Mouse (Mus musculus) cerebellum, adult 2 months (tissue): ENCODE measurements around the gene Cpsf6. TPM values are rescaled to one million over a fixed set of nuclear protein-coding genes. Genes with fewer than 3 reads are reported as not detected.

Experiments
- DNase-seq, 2 experiments: peaks; one replicate each; pipeline ENCODE4 v3.0.0; 2021
- H3K27ac ChIP-seq: fragments of 200-500 bp; 2 replicates; pipeline ENCODE4 v1.5.1; 2012; ENCODE audit warnings: low read length, control low read depth, inconsistent platforms; ENCODE audit not compliant: insufficient read depth
- H3K27me3 ChIP-seq: fragments of 200-500 bp; 2 replicates; pipeline ENCODE4 v1.6.1; 2012; ENCODE audit warnings: inconsistent platforms, mild to moderate bottlenecking, low read length, moderate library complexity; ENCODE audit not compliant: control insufficient read depth, insufficient read depth
- H3K4me1 ChIP-seq: fragments of 200-500 bp; 2 replicates; pipeline ENCODE4 v1.6.1; 2011; ENCODE audit warnings: low read length; ENCODE audit not compliant: control insufficient read depth, insufficient read depth
- H3K4me3 ChIP-seq: fragments of 200-500 bp; replicated peaks from 2 replicates; pipeline ENCODE3; 2011; ENCODE audit warnings: mild to moderate bottlenecking, low read depth, low read length, control low read depth; ENCODE audit not compliant: insufficient read depth
- CTCF ChIP-seq: fragments of 200-500 bp; IDR thresholded peaks from 2 replicates; pipeline ENCODE4 v1.5.1; 2011; ENCODE audit warnings: low read depth, mild to moderate bottlenecking, control low read depth, low read length, moderate library complexity, borderline replicate concordance; ENCODE audit not compliant: insufficient read depth
- POLR2A ChIP-seq: fragments of 200-500 bp; IDR thresholded peaks from 2 replicates; pipeline ENCODE4 v1.6.1; 2011; ENCODE audit warnings: low read length, control low read depth, borderline replicate concordance; ENCODE audit not compliant: insufficient read depth
- WGBS: fragments of 180-500 bp; shearing (Covaris S2); methylation state at CpG from one replicate; pipeline ENCODE4 v1.1.7; 2018; 5-methylcytosine and 5-hydroxymethylcytosine counted together
- polyA plus RNA-seq: library from polyadenylated mRNA; depleted of rRNA; stranded (reverse); fragments of >200 nt; gene quantifications from 2 replicates; pipeline ENCODE4 v1.2.3, GENCODE M21; 2012

Cpsf6 gene
- polyA plus RNA-seq, 1 experiment, result 64.0 TPM

GRCm38 (mm10) chr10:117386981-117387380 lies 7.2 kb upstream of the Cpsf6 start:
- H3K4me3 ChIP-seq, result no peak overlapping the region
- H3K4me1 ChIP-seq, result no peaks in the 10 kb centered on the region
- 88% methylated on average over 6 of the region's 6 CpGs for WGBS
- TF ChIP-seq CTCF, result no peak
- TF ChIP-seq POLR2A, result no peak
- no peak overlapping the region for H3K27ac ChIP-seq
- no peak for DNase-seq
- no peaks in the 10 kb centered on the region for H3K27me3 ChIP-seq

- WGBS, result 90% methylated on average over 1 of the region's 1 CpGs
- Histone ChIP-seq H3K4me3 (no peak overlapping the region), H3K27me3 (no peaks in the 10 kb centered on the region), H3K4me1 (no peaks in the 10 kb centered on the region), H3K27ac (no peak overlapping the region)
- TF ChIP-seq CTCF (no peak), POLR2A (no peak)
- no peak for DNase-seq
These were observed 6.4 kb upstream of the Cpsf6 start for GRCm38 (mm10) chr10:117386261-117386660.

GRCm38 (mm10) chr10:117385431-117385830 lies 5.6 kb upstream of the Cpsf6 start:
- Histone ChIP-seq H3K27ac (no peak overlapping the region), H3K4me3 (no peak overlapping the region), H3K27me3 (no peaks in the 10 kb centered on the region), H3K4me1 (no peaks in the 10 kb centered on the region)
- TF ChIP-seq POLR2A, result no peak
- no peak for TF ChIP-seq CTCF
- DNase-seq, result no peak
- 84% methylated on average over 4 of the region's 4 CpGs for WGBS

GRCm38 (mm10) chr10:117385086-117385430 lies 5.2 kb upstream of the Cpsf6 start:
- TF ChIP-seq CTCF, result no peak
- no peak for TF ChIP-seq POLR2A
- no peaks in the 10 kb centered on the region for H3K4me1 ChIP-seq
- no peaks in the 10 kb centered on the region for H3K27me3 ChIP-seq
- H3K4me3 ChIP-seq, result no peak overlapping the region
- no peak for DNase-seq
- WGBS, result 88% methylated on average over 2 of the region's 2 CpGs
- H3K27ac ChIP-seq, result no peak overlapping the region

GRCm38 (mm10) chr10:117384386-117385085 lies 4.7 kb upstream of the Cpsf6 start:
- Histone ChIP-seq H3K4me1 (no peaks in the 10 kb centered on the region), H3K27me3 (no peaks in the 10 kb centered on the region), H3K27ac (no peak overlapping the region), H3K4me3 (no peak overlapping the region)
- no peak for DNase-seq
- WGBS, result 90% methylated on average over 4 of the region's 4 CpGs
- TF ChIP-seq POLR2A (no peak), CTCF (no peak)

- H3K27ac ChIP-seq, result no peak overlapping the region
- no peaks in the 10 kb centered on the region for H3K27me3 ChIP-seq
- DNase-seq, result no peak
- WGBS, result 67% methylated on average over 6 of the region's 6 CpGs
- H3K4me3 ChIP-seq, result no peak overlapping the region
- no peaks in the 10 kb centered on the region for H3K4me1 ChIP-seq
- TF ChIP-seq CTCF, result no peak
- no peak for TF ChIP-seq POLR2A
These were observed 4.1 kb upstream of the Cpsf6 start for GRCm38 (mm10) chr10:117383941-117384340.

- H3K27ac ChIP-seq, result no peak overlapping the region
These were observed 3.3 kb upstream of the Cpsf6 start for GRCm38 (mm10) chr10:117382996-117383550.

GRCm38 (mm10) chr10:117382146-117382545 lies 2.3 kb upstream of the Cpsf6 start:
- 89% methylated on average over 2 of the region's 2 CpGs for WGBS
- DNase-seq, result no peak
- Histone ChIP-seq H3K27me3 (no peaks in the 10 kb centered on the region), H3K27ac (no peak overlapping the region), H3K4me3 (no peak overlapping the region), H3K4me1 (no peaks in the 10 kb centered on the region)
- TF ChIP-seq POLR2A, result no peak
- TF ChIP-seq CTCF, result no peak

More at GRCm38 (mm10) chr10:117382996-117383550, 3.3 kb upstream of the Cpsf6 start:
- no peaks in the 10 kb centered on the region for H3K4me1 ChIP-seq
- no peak for DNase-seq
- no peak overlapping the region for H3K4me3 ChIP-seq
- no peak for TF ChIP-seq POLR2A
- TF ChIP-seq CTCF, result no peak
- H3K27me3 ChIP-seq, result no peaks in the 10 kb centered on the region
- 77% methylated on average over 8 of the region's 8 CpGs for WGBS
